Mouse (Mus musculus) thymus, adult 2 months (tissue): ENCODE measurements around the gene Cdh13.
"Not testable (repeated sequence)": the region's sequence is repeated elsewhere in the genome, so short reads cannot be mapped to it uniquely, and the experiment has no call there.

Experiments used
- CTCF ChIP-seq: fragments of 200-500 bp; IDR thresholded peaks from 2 replicates; pipeline ENCODE4 v1.5.1; 2012; ENCODE audit warnings: mild to moderate bottlenecking, control low read depth, low read length, moderate library complexity, borderline replicate concordance; ENCODE audit not compliant: control insufficient read depth, poor library complexity, insufficient read depth; ENCODE audit errors: extremely low read depth
- POLR2A ChIP-seq: fragments of 200-500 bp; IDR thresholded peaks from 2 replicates; pipeline ENCODE4 v1.6.1; 2012; ENCODE audit warnings: mild to moderate bottlenecking, low read length, control low read depth, moderate library complexity; ENCODE audit not compliant: control insufficient read depth, poor library complexity, insufficient read depth; ENCODE audit errors: extremely low read depth

- not testable (repeated sequence) for TF ChIP-seq CTCF, POLR2A
Measured at GRCm38 (mm10) chr8:118777507-118777906, 494.0 kb downstream of the Cdh13 start.
